Mouse (Mus musculus) spleen, postnatal 36 days (tissue): Measurements from ENCODE around the gene Abi2.

Experiments used
- DNase-seq, 2 experiments: peaks; one replicate each; pipeline ENCODE4 v3.0.0; 2022; ENCODE audit warnings: low spot score in 2 of 2, mixed read lengths in 1 of 2

Gene Abi2

GRCm38 (mm10) chr1:60489660-60490059 lies 80.2 kb downstream of the Abi2 start:
- no peak for DNase-seq

GRCm38 (mm10) chr1:60490510-60490909 lies 81.1 kb downstream of the Abi2 start:
- no peak for DNase-seq

GRCm38 (mm10) chr1:60492404-60492803 lies 83.0 kb downstream of the Abi2 start:
- DNase-seq, result no peak

DNA sequence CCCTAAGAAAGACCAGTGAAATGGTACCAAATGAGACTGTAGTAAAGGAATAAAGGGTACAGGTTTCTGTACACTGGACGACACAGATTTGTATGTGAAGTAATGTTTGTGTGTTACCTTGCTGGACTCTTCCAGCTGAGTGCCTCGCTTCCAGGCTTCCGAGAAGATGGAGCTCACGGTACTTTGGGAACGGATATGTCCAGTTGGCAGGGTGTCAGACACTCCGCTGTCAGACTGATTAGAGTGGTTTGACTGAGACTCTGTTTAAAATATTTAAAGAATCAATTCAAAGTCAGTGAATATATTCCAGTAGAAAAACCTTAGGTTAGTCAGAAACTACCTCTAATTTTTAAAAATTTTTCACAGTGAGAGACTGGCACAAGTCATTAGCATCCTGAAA lies 84.0 kb downstream of the Abi2 start:
- no peak for DNase-seq

DNA sequence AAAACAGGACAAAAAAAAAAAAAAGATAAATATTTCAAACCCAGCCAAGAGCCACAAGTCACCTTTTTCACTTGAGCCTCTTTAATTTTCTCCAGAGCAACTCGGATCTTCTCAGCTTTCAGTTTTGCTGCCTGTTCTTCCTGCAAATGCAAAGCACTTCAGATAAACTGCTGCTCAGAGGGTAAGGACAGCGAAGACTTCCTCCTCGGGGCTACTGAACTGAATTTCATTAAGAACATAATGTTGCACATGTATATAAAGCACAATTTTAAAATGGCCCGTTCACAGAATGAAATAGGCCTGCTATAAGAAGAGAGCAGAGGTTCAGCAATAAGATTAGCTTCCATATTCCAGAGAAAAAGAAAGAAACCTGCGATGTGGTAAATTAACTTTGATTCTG lies 94.0 kb downstream of the Abi2 start:
- peak in 1 of 2 experiments; percentile 11 for DNase-seq

GRCm38 (mm10) chr1:60510584-60510983 lies 101.2 kb downstream of the Abi2 start:
- no peak for DNase-seq

DNA sequence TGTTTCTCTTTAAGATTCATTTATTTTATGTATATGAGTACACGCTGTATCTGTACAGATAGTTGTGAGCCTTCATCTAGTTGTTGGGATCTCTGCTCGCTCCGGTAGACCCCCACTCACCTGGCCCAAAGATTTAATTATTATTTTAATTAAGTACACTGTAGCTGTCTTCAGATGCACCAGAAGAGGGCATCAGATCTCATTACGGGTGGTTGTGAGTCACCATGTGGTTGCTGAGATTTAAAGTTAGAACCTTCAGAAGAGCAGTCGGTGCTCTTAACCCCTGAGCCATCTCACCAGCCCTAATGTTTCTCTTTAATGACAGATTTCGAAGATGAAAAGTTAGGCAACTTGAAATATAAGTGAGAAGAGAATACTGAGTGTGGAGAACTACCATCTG lies 120.7 kb downstream of the Abi2 start:
- no peak for DNase-seq

DNA sequence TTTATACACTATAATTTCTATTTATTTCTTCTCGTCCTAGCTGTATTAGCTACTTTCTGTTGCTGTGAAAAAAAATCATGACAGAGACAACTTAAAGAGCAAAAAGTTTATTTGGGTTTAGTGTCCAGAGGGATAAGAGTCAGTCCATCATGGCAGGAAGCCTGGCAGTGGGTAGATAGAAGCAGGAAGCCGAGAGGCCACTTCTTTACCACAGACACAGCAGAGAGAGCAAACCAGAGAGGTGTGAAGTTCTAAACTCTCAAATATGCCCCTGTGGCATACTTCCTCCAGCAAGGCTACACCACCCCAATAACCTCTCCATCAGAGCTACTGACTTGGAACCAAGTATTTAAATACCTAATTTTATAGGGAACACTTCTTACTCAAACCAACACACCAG lies 121.2 kb downstream of the Abi2 start:
- no peak for DNase-seq
